Mouse (Mus musculus): ENCODE results near the gene Traf3ip3.

The Traf3ip3 gene

GRCm38 (mm10) chr1:193207503-193207902, 6.0 kb upstream of the Traf3ip3 start, which contains the start of gene Lamb3:
Lamb3 (plus strand) TSS chr1:193207699.
- no peak for DNase-seq (ENCODE audit: low spot score in 2 of 2)

- DNase-seq (ENCODE audit: low spot score in 2 of 2), result no peak
These were observed 3.9 kb upstream of the Traf3ip3 start for GRCm38 (mm10) chr1:193205431-193205830.

GRCm38 (mm10) chr1:193203821-193204220, 2.3 kb upstream of the Traf3ip3 start:
- no peak for DNase-seq (ENCODE audit: low spot score in 2 of 2)

GRCm38 (mm10) chr1:193200640-193201382, 692 bp downstream of the Traf3ip3 start:
- no peak for DNase-seq (ENCODE audit: low spot score in 2 of 2)

- DNase-seq (ENCODE audit: low spot score in 2 of 2), result no peak
These were observed 3.2 kb downstream of the Traf3ip3 start for GRCm38 (mm10) chr1:193198312-193198711.

- no peak for DNase-seq (ENCODE audit: low spot score in 2 of 2)
These were observed 3.9 kb downstream of the Traf3ip3 start for GRCm38 (mm10) chr1:193197494-193198205.

GRCm38 (mm10) chr1:193195169-193195810, 6.2 kb downstream of the Traf3ip3 start:
- no peak for DNase-seq (ENCODE audit: low spot score in 2 of 2)

GRCm38 (mm10) chr1:193194416-193195140, 6.9 kb downstream of the Traf3ip3 start:
- no peak for DNase-seq (ENCODE audit: low spot score in 2 of 2)

- DNase-seq (ENCODE audit: low spot score in 2 of 2), result no peak
These were observed 9.7 kb downstream of the Traf3ip3 start for GRCm38 (mm10) chr1:193191675-193192283.

GRCm38 (mm10) chr1:193189771-193190170, 11.7 kb downstream of the Traf3ip3 start:
- DNase-seq (ENCODE audit: low spot score in 2 of 2), result no peak

GRCm38 (mm10) chr1:193189151-193189621, 12.3 kb downstream of the Traf3ip3 start:
- DNase-seq (ENCODE audit: low spot score in 2 of 2), result peak in 1 of 2 experiments; percentile 27

GRCm38 (mm10) chr1:193188257-193188656, 13.2 kb downstream of the Traf3ip3 start:
- no peak for DNase-seq (ENCODE audit: low spot score in 2 of 2)

GRCm38 (mm10) chr1:193181104-193181503, 20.4 kb downstream of the Traf3ip3 start:
- no peak for DNase-seq (ENCODE audit: low spot score in 2 of 2)

- no peak for DNase-seq (ENCODE audit: low spot score in 2 of 2)
These were observed 27.3 kb downstream of the Traf3ip3 start for GRCm38 (mm10) chr1:193174143-193174733.

GRCm38 (mm10) chr1:193173810-193174129, 27.7 kb downstream of the Traf3ip3 start:
- no peak for DNase-seq (ENCODE audit: low spot score in 2 of 2)

- DNase-seq (ENCODE audit: low spot score in 2 of 2), result peak; percentile 94 to 97
These were observed 28.3 kb downstream of the Traf3ip3 start for GRCm38 (mm10) chr1:193172991-193173809.

- no peak for DNase-seq (ENCODE audit: low spot score in 2 of 2)
These were observed 31.6 kb downstream of the Traf3ip3 start for GRCm38 (mm10) chr1:193169856-193170255.

- no peak for DNase-seq (ENCODE audit: low spot score in 2 of 2)
These were observed 32.3 kb downstream of the Traf3ip3 start for GRCm38 (mm10) chr1:193169228-193169627.

- no peak for DNase-seq (ENCODE audit: low spot score in 2 of 2)
These were observed 33.8 kb downstream of the Traf3ip3 start, which contains the start of gene A130010J15Rik for GRCm38 (mm10) chr1:193167746-193168145. A130010J15Rik (plus strand) TSS chr1:193168046.

Measured in left cerebral cortex, adult 9 months (tissue).